Mouse (Mus musculus): Measurements from ENCODE around the gene Magi3.

DNA sequence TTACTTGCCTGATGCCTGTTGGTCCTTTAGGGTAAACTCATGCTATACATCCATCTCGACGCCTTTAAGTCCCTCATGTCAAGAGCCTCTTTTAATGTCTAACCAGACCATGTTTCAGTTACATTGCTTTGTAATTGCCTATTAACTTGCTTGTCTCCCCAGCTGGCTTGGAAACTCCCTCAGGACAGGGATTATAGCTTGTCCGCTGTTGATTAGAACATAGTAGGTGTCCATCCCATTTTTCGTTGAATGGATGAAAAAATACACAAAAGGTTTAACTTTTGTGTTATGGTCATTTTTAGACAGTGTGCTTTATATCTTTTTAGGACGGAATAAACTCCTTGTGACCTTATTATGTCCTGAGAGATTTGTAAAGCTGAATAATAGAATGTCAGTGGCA is 40.0 kb upstream of the Magi3 start:
- TF ChIP-seq GATA1 (IDR thresholded peaks at IDR 0.05; ENCODE audit: low read length): no peak
- TF ChIP-seq TAL1 (IDR thresholded peaks at IDR 0.05; ENCODE audit: low read length): no peak

Measured in erythroblast, embryonic 14.5 days (primary cell).